Mouse (Mus musculus): Measurements from ENCODE around the gene Aoc3.
A peak's percentile ranks its signal among the peaks of the same experiment; 100 is the strongest.
"Not testable (repeated sequence)": the region's sequence is repeated elsewhere in the genome, so short reads cannot be mapped to it uniquely, and the experiment has no call there.

Aoc3 gene

GRCm38 (mm10) chr11:101370141-101370540 is 39.7 kb downstream of the Aoc3 start:
- DNase-seq (ENCODE audit: low read depth, low spot score): no peak

- DNase-seq (ENCODE audit: low read depth, low spot score): no peak
Measured at GRCm38 (mm10) chr11:101374421-101374938, 44.1 kb downstream of the Aoc3 start.

- not testable (repeated sequence) for DNase-seq (ENCODE audit: low read depth, low spot score)
Measured at GRCm38 (mm10) chr11:101378196-101378595, 47.8 kb downstream of the Aoc3 start.

GRCm38 (mm10) chr11:101378926-101379325 is 48.5 kb downstream of the Aoc3 start:
- no peak for DNase-seq (ENCODE audit: low read depth, low spot score)

- DNase-seq (ENCODE audit: low read depth, low spot score): peak; percentile 7
Measured at GRCm38 (mm10) chr11:101381817-101382216, 51.4 kb downstream of the Aoc3 start.
